8 mouse cellular contexts compared by ENCODE assay signal in the genomic region with DNA sequence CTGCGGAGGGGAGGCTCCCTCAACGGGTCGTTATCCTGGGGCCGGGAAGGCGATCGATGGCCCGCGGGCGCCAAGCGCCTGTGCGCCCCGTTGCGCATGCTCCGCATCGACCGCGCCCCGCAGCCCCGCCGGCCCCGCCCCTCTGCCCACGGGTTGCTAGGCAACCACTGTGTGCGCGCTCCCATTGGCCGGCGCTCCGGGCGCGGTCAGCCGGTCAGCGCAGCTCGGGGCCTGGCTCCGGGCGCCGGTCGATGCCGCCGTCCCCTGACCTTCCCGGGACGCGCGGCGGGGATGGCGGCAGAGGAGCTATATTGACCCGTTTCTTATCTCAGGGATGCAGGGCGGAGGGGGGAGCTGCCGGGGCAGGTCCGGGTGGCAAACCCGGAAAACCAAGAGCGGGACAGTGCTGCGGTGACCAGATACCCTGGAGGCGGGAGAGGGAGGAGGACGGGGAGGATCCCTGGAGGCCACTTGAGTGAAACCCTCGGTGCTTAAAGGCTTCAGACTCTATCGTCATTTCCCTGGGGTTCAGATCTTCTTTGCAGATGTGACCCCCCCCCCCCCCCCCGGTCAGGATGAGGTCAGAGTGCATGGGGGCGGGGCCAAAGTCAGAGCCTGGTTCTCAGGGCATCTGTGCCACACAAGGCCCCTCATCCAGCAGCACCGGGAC. TPM values are rescaled to one million over a fixed set of nuclear protein-coding genes. Genes with fewer than 3 reads are reported as not detected.
DNase-seq lines count a peak whose midpoint lies in the region; ATAC-seq and TF ChIP-seq lines count a peak whose summit lies in the region.

No protein-coding gene starts in this region.

- peak overlapping the region; percentile 50 for H3K9ac ChIP-seq in embryonic facial prominence, embryonic 15.5 days
- peak overlapping the region; percentile 61 for H3K9ac ChIP-seq in kidney, embryonic 14.5 days (ENCODE audit: low read depth, low read length)
- H3K9ac ChIP-seq in limb, embryonic 14.5 days (ENCODE audit: low read depth, low read length, severe bottlenecking): peak overlapping the region; percentile 60
- H3K9ac ChIP-seq in midbrain, embryonic 16.5 days (ENCODE audit: low read depth, low read length): peak overlapping the region; percentile 77

- H3K4me2 ChIP-seq in embryonic facial prominence, embryonic 15.5 days (replicated peaks): peak overlapping the region; percentile 89
- H3K4me2 ChIP-seq in kidney, embryonic 14.5 days (replicated peaks; ENCODE audit: low read depth, low read length): peak overlapping the region; percentile 64
- H3K4me2 ChIP-seq in limb, embryonic 14.5 days (replicated peaks; ENCODE audit: low read depth, low read length, severe bottlenecking): peak overlapping the region; percentile 76
- peak overlapping the region; percentile 67 for H3K4me2 ChIP-seq in midbrain, embryonic 16.5 days (ENCODE audit: low read length)

- H3K27me3 ChIP-seq in embryonic facial prominence, embryonic 15.5 days: peaks cover 36% of the 10 kb centered on the region
- peaks cover 20% of the 10 kb centered on the region for H3K27me3 ChIP-seq in kidney, embryonic 14.5 days (ENCODE audit: control insufficient read depth, insufficient read depth, low read length)
- peaks cover 26% of the 10 kb centered on the region for H3K27me3 ChIP-seq in limb, embryonic 14.5 days (ENCODE audit: control insufficient read depth, insufficient read depth, low read length)
- H3K27me3 ChIP-seq in midbrain, embryonic 16.5 days (ENCODE audit: control insufficient read depth, insufficient read depth, low read depth, low read length): peaks cover 4% of the 10 kb centered on the region; the same call in 1 of the 2 replicates

- H3K36me3 ChIP-seq in embryonic facial prominence, embryonic 15.5 days: no peaks in the 10 kb centered on the region
- no peaks in the 10 kb centered on the region for H3K36me3 ChIP-seq in kidney, embryonic 14.5 days (ENCODE audit: control insufficient read depth, insufficient read depth, low read length)
- H3K36me3 ChIP-seq in limb, embryonic 14.5 days (ENCODE audit: control insufficient read depth, insufficient read depth, low read length): no peaks in the 10 kb centered on the region
- no peaks in the 10 kb centered on the region for H3K36me3 ChIP-seq in midbrain, embryonic 16.5 days (ENCODE audit: control insufficient read depth, insufficient read depth, low read length)

- ATAC-seq in embryonic facial prominence, embryonic 15.5 days (ENCODE audit: insufficient number of reproducible peaks, low FRiP score, low TSS enrichment, low read depth): peak; percentile 89
- ATAC-seq in kidney, embryonic 14.5 days (ENCODE audit: low FRiP score, low TSS enrichment): peak; percentile 89
- peak; percentile 94 for ATAC-seq in limb, embryonic 14.5 days (ENCODE audit: low FRiP score, low read depth)
- ATAC-seq in midbrain, embryonic 16.5 days: peak; percentile 83

- H3K9me3 ChIP-seq in embryonic facial prominence, embryonic 15.5 days (replicated peaks): no peaks in the 10 kb centered on the region
- H3K9me3 ChIP-seq in kidney, embryonic 14.5 days (ENCODE audit: control insufficient read depth, low read length): no peaks in the 10 kb centered on the region
- H3K9me3 ChIP-seq in limb, embryonic 14.5 days (ENCODE audit: control insufficient read depth, low read length): no peaks in the 10 kb centered on the region
- H3K9me3 ChIP-seq in midbrain, embryonic 16.5 days (replicated peaks; ENCODE audit: control insufficient read depth, low read length, poor library complexity, severe bottlenecking): no peaks in the 10 kb centered on the region

- peaks cover 3% of the 10 kb centered on the region; the same call in 1 of the 2 replicates for H3K4me1 ChIP-seq in bone marrow macrophage, adult 2 months (ENCODE audit: control insufficient read depth, insufficient read depth, low read length)
- peaks cover 8% of the 10 kb centered on the region; the same call in 1 of the 2 replicates for H3K4me1 ChIP-seq in embryonic facial prominence, embryonic 15.5 days
- no peaks in the 10 kb centered on the region for H3K4me1 ChIP-seq in kidney, embryonic 14.5 days (ENCODE audit: control insufficient read depth, insufficient read depth, low read length)
- no peaks in the 10 kb centered on the region for H3K4me1 ChIP-seq in limb, embryonic 14.5 days (ENCODE audit: control insufficient read depth, insufficient read depth, low read length)
- H3K4me1 ChIP-seq in midbrain, embryonic 16.5 days (ENCODE audit: control insufficient read depth, insufficient read depth, low read length): peaks cover 7% of the 10 kb centered on the region

- TF ChIP-seq POLR2A in bone marrow macrophage, adult 2 months (IDR thresholded peaks at IDR 0.05; ENCODE audit: borderline replicate concordance, low read depth, low read length): no peak
- TF ChIP-seq POLR2A in limb, embryonic 14.5 days (IDR thresholded peaks at IDR 0.05; ENCODE audit: borderline replicate concordance, extremely low read depth, insufficient read depth, insufficient read length): no peak

- 1% methylated on average over 57 of the region's 58 CpGs for whole genome bisulfite sequencing in embryonic facial prominence, embryonic 15.5 days
- 1% methylated on average over 57 of the region's 58 CpGs for WGBS in kidney, embryonic 14.5 days
- WGBS in limb, embryonic 14.5 days: 1% methylated on average over 26 of the region's 58 CpGs
- WGBS in midbrain, embryonic 16.5 days: 2% methylated on average over 43 of the region's 58 CpGs

- TF ChIP-seq CTCF in bone marrow macrophage, adult 2 months (IDR thresholded peaks at IDR 0.05; ENCODE audit: low read depth, low read length): no peak

- H3K27ac ChIP-seq in bone marrow macrophage, adult 2 months (ENCODE audit: insufficient read depth, low read depth, low read length): no peak overlapping the region
- H3K27ac ChIP-seq in embryonic facial prominence, embryonic 15.5 days (replicated peaks): peak overlapping the region; percentile 19; the same call in 1 of the 2 replicates
- H3K27ac ChIP-seq in kidney, embryonic 14.5 days (ENCODE audit: low read depth, low read length): 0 out of 2 replicates have a peak overlapping the region, but pooled peaks have one; percentile 1
- H3K27ac ChIP-seq in limb, embryonic 14.5 days (replicated peaks; ENCODE audit: low read depth, low read length): 0 out of 2 replicates have a peak overlapping the region, but pooled peaks have one; percentile 33
- H3K27ac ChIP-seq in midbrain, embryonic 16.5 days (ENCODE audit: low read length): peak overlapping the region; percentile 79

- H3K4me3 ChIP-seq in bone marrow macrophage, adult 2 months (ENCODE audit: insufficient read depth, low read length): peak overlapping the region; percentile 67
- peak overlapping the region; percentile 63 for H3K4me3 ChIP-seq in embryonic facial prominence, embryonic 15.5 days (replicated peaks)
- peak overlapping the region; percentile 53 for H3K4me3 ChIP-seq in kidney, embryonic 14.5 days (ENCODE audit: low read length)
- H3K4me3 ChIP-seq in limb, embryonic 14.5 days (replicated peaks; ENCODE audit: low read length): peak overlapping the region; percentile 56
- H3K4me3 ChIP-seq in midbrain, embryonic 16.5 days (ENCODE audit: low read depth, low read length): peak overlapping the region; percentile 55

- peak; percentile 69 for DNase-seq in 416B (ENCODE audit: low read depth)
- peak; percentile 86 to 87 for DNase-seq in heart, adult 9 months (ENCODE audit: low spot score in 2 of 2)
- peak; percentile 81 for DNase-seq in limb, embryonic 14.5 days (ENCODE audit: low spot score)
- peak; percentile 90 to 94 for DNase-seq in spleen, postnatal 10 days (ENCODE audit: low spot score in 2 of 2)

RNA-seq across cellular contexts. Expression of a gene that starts 19.2 kb away (rescaled TPM):
- not detected in 2 replicates for polyA plus RNA-seq in bone marrow macrophage, adult 2 months (2012; ENCODE audit: insufficient read depth, insufficient read length, missing spikeins)
- not detected in 2 replicates for polyA plus RNA-seq in embryonic facial prominence, embryonic 15.5 days (2015; fragmentation: Nextera tagmentation; extraction: Ambion mirVana)
- not detected in 2 replicates for polyA plus RNA-seq in kidney, embryonic 14.5 days (2014; fragmentation: Nextera tagmentation; extraction: Ambion mirVana)
- polyA plus RNA-seq in limb, embryonic 14.5 days (2012; rRNA removed): 0.01 TPM in 2 replicates
- not detected in 2 replicates for polyA plus RNA-seq in limb, embryonic 14.5 days (2014; fragmentation: Nextera tagmentation; extraction: Ambion mirVana)
- 1.2 and 1.6 TPM in 2 replicates for polyA plus RNA-seq in midbrain, embryonic 16.5 days (2015; fragmentation: Nextera tagmentation; extraction: Ambion mirVana)

RNA-seq across cellular contexts. Expression of a gene that starts 42.0 kb away (rescaled TPM):
- 25.5 and 27.4 TPM in 2 replicates for polyA plus RNA-seq in bone marrow macrophage, adult 2 months (2012; ENCODE audit: insufficient read depth, insufficient read length, missing spikeins)
- 133 and 135 TPM in 2 replicates for polyA plus RNA-seq in embryonic facial prominence, embryonic 15.5 days (2015; fragmentation: Nextera tagmentation; extraction: Ambion mirVana)
- 134 and 162 TPM in 2 replicates for polyA plus RNA-seq in kidney, embryonic 14.5 days (2014; fragmentation: Nextera tagmentation; extraction: Ambion mirVana)
- polyA plus RNA-seq in limb, embryonic 14.5 days (2012; rRNA removed): 191 and 260 TPM in 2 replicates
- polyA plus RNA-seq in limb, embryonic 14.5 days (2014; fragmentation: Nextera tagmentation; extraction: Ambion mirVana): 129 and 147 TPM in 2 replicates
- 30.2 and 35.2 TPM in 2 replicates for polyA plus RNA-seq in midbrain, embryonic 16.5 days (2015; fragmentation: Nextera tagmentation; extraction: Ambion mirVana)
